Mouse (Mus musculus) heart, postnatal 14 days (tissue): ENCODE measurements at regions not wholly inside any gene's neighbourhood (a gene's known extent, or its start where the extent isn't known, plus 50 kb on each side); places are given as distances from the start of the nearest gene placed in this dataset.
"Not testable (repeated sequence)": the region's sequence is repeated elsewhere in the genome, so short reads cannot be mapped to it uniquely, and the experiment has no call there.

Experiments used
- DNase-seq, 2 experiments: peaks; one replicate each; pipeline ENCODE4 v3.0.0; 2021 to 2022
- intact Hi-C: fragments of 180-260 bp; cut with DNase I; formaldehyde crosslinking; loops from one replicate; pipeline ENCODE4 v1.15.1; 2025

DNA sequence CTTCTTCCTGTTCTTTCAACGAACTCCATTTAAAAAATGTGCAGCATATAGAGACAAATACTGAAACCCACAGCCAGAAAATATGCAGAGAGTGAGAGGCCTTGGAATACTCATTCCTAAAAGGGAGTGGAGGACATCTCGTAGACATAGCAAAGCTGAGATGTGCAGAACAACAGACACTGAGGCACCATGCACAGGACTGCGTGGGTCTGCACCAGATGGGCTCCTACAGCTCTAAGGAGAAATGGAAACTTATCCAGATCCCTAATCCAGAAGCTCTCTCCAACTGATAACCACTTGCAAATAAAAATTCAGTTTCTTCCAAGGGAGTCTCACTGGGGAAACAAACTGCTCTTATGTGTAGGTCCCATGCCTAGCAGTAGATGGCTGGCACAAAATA lies 101.6 kb downstream of the Slc25a24 start:
- intact Hi-C loops: no loop called here
- DNase-seq: no peak

GRCm38 (mm10) chr3:109234275-109234674 lies 106.2 kb upstream of the Vav3 start:
- no peak for DNase-seq
- intact Hi-C loops: no loop called here

- no peak for DNase-seq
- intact Hi-C loops: no loop called here
These were observed 103.5 kb upstream of the Vav3 start for GRCm38 (mm10) chr3:109236918-109237317.

DNA sequence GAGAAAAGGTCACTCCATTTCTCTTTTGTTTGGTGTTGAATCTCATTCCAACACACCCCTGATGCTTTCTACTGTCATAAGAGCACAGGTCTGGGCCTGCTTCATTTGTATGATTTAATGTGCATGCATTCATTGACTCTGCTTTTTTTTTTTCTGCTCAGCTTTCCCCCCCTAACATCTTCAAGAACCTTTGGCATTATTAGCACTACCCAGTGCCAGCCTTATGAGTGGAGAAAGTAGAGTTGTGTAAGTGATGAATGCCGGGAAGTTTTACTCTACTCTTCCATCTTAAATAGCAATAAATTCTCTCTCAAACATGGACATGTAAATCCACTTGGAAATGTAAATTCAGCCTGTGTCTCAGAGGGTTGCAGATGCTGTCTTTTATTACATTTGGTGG lies 97.0 kb upstream of the Vav3 start:
- intact Hi-C loops: no loop called here
- no peak for DNase-seq

DNA sequence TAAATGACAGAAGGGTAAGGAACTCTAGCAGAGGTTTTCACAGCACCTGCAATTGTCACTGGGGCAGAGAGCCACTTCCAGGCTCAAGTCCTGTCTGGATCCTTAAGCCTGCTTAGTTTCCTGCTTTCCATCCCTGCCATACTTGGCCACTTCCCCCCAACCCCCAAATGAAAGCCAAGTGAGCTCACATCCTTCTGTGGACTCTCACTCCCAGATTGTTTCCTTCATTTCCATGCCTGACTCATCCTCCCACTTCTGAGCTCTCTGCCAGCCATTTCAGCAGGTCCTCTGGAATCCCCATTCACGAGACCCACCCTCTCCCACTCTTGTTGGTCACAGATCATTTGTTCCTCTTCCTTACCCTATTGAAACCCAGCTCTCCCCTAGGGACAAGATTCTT lies 91.7 kb upstream of the Vav3 start:
- no peak for DNase-seq
- intact Hi-C loops: loop anchor here (5.0 kb wide), 1 partner anchor 46 kb away; no protein-coding TSS in a partner anchor

- no peak for DNase-seq
- intact Hi-C loops: loop anchor here (5.0 kb wide), 1 partner anchor 47 kb away; no protein-coding TSS in a partner anchor
These were observed 91.1 kb upstream of the Vav3 start for GRCm38 (mm10) chr3:109249359-109249758.

- no peak for DNase-seq
- intact Hi-C loops: loop anchor here (5.0 kb wide), 2 partner anchors 48 to 92 kb away; partner anchors contain the start of gene Vav3
These were observed 90.5 kb upstream of the Vav3 start for GRCm38 (mm10) chr3:109249989-109250388.

GRCm38 (mm10) chr3:109251716-109252115 lies 88.7 kb upstream of the Vav3 start:
- DNase-seq: no peak
- intact Hi-C loops: loop anchor here (5.0 kb wide), 1 partner anchor 91 kb away; the partner anchor contains the start of gene Vav3

- intact Hi-C loops: loop anchor here (5.0 kb wide), 1 partner anchor 88 kb away; the partner anchor contains the start of gene Vav3
- DNase-seq: peak in 1 of 2 experiments; percentile 25
These were observed 86.3 kb upstream of the Vav3 start for GRCm38 (mm10) chr3:109254001-109254630.

DNA sequence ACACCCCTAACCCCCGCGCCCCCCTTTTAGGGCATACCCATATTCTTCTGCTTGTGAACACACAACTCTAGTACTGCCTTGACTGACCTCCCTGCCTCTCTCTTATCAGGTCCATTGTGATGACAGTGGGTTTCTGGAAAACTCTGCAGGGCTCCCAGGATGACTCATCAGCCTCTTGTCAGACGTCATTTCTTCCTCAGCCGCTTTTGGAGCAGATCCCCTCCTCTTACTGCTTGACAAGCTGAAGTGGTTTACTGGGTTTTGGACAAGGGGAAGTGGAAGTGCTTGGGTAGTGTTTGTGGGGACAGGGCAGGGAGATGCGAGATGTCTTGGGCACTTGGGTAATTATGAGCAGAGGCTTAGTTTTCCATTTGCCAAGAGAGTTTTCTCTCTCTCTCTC lies 85.5 kb upstream of the Vav3 start:
- peak; percentile 27 to 40 for DNase-seq
- intact Hi-C loops: loop anchor here (5.0 kb wide), 1 partner anchor 87 kb away; the partner anchor contains the start of gene Vav3

DNA sequence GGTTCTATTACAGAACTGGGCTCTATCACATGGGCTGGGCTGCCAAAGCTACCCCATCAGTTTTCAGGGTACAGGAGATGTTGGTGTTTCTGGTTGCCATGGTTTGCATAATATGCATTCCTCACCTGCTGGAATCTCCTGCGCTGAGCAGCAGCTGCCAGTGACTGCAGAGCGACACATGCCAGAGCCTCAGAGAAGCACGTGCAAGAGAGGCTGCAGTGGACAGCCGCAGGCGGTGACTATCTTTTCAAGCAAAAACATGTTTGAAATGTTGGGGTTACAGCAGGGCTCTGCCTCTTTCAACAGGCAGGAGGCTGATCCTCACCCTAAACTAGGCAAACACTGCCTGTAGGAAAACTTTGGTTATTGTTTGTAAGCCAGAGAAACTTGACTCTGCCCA lies 83.7 kb upstream of the Vav3 start:
- no peak for DNase-seq
- intact Hi-C loops: loop anchor here (1.0 kb wide), 1 partner anchor 10 kb away; no protein-coding TSS in a partner anchor

- not testable (repeated sequence) for DNase-seq
- intact Hi-C loops: loop anchor here (1.0 kb wide), 1 partner anchor 10 kb away; no protein-coding TSS in a partner anchor
These were observed 73.5 kb upstream of the Vav3 start for GRCm38 (mm10) chr3:109266947-109267346.

GRCm38 (mm10) chr3:109270783-109271182 lies 69.7 kb upstream of the Vav3 start:
- DNase-seq: no peak
- intact Hi-C loops: no loop called here

DNA sequence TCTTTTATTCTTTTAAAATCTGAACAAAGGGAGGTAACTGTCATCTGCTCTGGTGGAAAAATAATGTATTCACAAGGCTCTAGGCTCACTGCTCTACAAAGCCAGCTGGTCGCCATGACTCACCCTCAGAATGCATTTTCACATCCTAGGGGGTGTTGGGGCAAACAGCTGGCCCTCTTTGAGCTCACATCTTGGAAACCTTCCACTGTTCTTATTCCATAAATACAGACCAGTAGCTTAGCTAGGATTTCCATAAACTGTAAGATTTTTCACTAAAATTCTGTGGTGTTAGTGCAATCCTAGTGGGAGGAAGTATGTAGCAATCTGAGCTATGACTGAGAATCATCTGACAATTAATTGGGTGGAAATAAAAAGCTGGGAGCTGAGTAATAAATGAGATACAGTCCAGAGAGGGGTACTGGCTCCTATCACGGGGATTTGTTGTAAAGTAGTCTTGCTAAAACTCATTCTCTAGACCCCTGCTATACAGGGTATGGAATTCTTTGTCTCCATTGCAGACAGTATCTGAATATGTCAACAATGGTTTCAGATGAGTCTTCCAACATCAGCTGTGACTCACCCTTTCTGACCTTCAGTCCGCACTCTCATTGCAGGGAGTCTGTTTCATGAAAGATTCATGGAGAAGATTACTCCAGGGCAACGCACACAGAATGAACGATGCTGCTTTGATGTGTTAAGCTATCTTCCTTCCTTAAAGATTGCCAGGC lies 67.2 kb upstream of the Vav3 start:
- DNase-seq: peak in 1 of 2 experiments; percentile 26
- intact Hi-C loops: no loop called here

DNA sequence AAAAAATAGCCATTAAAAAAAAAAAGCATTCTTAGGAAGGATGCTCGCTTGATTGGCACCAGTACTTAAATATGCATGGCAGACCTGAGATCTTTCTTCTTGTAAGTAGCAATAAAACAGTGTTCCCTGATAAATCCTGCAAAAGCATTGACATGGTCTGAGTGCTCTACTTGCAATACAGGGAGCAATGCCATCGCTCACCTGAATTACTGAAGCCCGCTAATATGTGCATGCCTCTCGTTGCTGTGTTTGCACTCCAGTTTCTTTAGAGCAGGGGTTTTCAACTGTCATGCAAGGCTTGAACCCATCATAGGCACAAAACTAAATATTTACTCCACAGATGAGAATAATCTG lies 66.7 kb upstream of the Vav3 start:
- intact Hi-C loops: no loop called here
- no peak for DNase-seq

- DNase-seq: peak in 1 of 2 experiments; percentile 50
- intact Hi-C loops: no loop called here
These were observed 61.4 kb upstream of the Vav3 start for GRCm38 (mm10) chr3:109279086-109279485.

- DNase-seq: peak; percentile 59 to 67
These were observed 53.9 kb upstream of the Vav3 start for GRCm38 (mm10) chr3:109286590-109286989.

More at GRCm38 (mm10) chr3:109286590-109286989, 53.9 kb upstream of the Vav3 start:
- intact Hi-C loops: no loop called here
